Mouse (Mus musculus) urinary bladder, postnatal 10 days (tissue): Measurements from ENCODE around the gene Acrbp.

Source experiments
- DNase-seq: peaks from one replicate; pipeline ENCODE4 v3.0.0; 2022; ENCODE audit warnings: low spot score

Acrbp gene

DNA sequence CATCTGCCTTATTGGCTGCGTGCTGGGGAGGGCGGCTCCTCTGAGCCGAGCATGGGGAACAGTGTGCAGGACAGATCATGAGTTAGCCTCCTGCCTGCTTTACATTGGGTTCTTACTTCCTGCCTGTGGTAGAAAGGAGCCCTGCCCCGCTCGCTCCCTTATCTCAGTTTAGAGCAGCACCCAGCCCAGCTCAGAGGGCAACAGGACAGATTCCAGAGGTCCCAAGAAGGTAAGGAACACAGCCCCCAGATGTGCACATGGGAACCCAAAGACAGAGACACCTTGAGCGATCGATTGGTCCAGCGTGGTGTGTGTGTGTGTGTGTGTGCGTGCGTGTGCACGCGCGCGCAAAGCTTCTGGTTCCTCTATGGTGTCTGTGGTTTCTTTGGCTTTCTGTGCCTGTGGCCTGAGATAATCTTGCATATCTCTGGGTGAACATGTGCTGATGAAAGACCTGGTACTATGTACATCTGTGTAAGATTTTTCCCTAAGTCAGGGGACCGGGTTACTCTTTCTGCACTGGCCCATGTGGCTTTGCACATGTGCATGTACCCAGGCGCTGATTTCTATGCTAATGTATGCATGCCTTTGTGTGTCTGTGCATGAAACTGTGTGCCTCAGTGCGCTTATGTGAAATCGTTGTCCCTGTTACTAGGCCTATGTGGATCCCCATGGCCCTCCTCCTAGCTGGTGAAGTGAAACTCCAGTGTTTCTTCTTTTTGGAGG, 21.8 kb downstream of the Acrbp start:
- DNase-seq = no peak

DNA sequence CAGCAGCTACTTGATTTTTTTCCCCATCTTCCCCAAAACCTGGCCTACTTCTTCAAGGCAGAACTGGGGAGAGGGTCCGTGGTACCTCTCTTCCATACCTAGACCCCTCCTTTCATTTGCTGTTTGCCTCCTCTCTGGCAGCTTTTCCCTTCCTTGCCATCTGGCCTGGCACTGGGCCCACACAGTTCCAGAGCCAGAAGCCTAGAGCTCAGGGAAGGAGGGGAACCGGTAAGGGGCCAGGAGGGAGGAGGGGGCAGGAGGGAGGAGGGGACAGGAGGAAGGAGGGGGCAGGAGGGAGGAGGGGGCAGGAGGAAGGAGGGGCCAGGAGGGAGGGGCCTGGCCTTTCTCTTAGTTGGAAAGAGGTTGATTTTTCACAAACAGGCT, 22.4 kb downstream of the Acrbp start:
- DNase-seq = no peak

DNA sequence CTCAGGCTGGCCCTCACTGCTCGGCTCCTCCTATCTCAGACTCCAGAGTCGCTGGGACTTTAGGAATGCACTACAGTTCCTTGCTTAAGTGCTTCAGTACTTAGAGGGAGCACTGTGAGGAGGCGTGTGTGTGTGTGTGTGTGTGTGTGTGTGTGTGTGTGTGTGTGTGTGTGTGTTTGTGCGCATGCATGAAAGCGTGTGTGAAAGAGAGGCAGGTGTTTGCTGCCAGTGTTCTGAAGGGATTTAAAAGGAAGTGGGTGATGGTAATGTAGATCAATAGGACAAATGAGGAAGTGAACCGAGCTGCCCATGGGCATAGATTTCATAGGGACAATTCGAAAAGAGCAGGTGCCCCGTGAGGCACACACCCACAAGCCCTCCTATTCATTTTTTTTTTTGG, 24.3 kb downstream of the Acrbp start:
- DNase-seq = no peak

DNA sequence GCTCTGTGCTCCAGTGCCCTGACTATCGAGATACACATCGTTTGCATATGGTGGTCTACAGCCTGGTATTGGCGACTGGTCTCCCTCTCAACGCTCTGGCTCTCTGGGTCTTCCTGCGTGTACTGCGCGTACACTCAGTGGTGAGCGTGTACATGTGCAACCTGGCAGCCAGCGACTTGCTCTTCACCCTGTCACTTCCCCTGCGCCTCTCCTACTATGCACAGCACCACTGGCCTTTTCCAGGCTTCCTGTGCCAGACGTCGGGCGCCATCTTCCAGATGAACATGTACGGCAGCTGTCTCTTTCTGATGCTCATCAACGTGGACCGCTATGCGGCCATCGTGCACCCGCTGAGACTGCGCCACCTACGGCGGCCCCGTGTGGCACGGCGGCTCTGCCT, 31.9 kb downstream of the Acrbp start:
- no peak for DNase-seq

DNA sequence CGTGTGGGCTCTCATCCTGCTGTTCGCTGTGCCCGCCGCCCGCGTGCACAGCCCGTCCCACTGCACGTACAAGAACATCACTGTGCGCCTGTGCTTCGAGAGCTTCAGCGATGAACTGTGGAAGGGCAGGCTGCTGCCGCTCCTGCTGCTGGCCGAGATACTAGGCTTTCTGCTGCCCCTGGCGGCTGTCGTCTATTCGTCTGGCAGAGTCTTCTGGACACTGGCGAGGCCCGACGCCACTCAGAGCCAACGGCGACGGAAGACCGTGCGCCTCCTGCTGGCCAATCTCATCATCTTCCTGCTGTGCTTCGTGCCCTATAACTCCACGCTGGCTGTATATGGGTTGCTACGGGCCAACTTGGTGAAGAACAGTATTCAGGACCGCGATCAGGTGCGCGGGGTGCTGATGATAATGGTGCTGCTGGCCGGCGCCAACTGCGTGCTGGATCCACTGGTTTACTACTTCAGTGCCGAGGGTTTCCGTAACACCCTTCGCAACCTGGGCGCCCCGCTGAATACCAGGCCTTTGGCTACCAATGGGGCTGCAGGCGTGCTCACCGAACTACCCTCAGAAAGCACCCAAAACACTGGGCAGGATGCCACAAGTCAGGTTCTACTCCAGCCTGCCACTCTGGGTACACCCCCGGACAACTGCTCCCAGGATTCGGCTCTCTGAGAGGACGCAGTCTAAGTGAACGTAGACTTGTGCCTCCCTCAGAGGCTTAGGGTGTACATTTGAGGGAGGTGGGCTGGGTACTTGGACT, 32.5 kb downstream of the Acrbp start:
- DNase-seq = peak; percentile 68

DNA sequence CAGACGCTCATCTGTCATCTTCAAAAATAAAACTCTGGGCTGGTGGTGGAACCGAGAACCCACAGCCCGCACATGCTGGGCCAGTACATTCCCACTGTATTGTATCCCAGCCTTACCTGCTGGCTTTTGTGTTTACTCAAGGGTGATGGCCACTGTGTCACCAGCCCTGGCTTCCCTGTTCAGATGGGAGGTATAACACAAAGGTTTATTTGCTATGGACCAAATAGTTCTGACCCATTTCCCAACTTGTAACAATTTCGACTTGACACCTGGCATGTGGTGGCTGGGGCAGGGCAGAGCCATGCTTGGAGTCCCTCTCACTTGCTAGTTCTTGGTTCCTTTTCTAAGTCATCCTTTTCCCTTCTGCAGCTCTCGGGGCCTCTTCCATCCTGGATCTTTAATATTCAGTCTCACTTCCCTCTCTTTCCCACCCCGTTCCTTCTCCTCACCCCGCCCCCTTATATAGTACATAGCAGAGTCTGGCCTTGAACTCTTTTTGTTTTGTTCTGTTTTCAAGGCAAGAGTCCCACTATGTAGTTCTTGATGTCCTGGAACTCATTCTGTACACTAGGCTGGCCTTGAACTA, 33.4 kb downstream of the Acrbp start:
- DNase-seq = no peak

DNA sequence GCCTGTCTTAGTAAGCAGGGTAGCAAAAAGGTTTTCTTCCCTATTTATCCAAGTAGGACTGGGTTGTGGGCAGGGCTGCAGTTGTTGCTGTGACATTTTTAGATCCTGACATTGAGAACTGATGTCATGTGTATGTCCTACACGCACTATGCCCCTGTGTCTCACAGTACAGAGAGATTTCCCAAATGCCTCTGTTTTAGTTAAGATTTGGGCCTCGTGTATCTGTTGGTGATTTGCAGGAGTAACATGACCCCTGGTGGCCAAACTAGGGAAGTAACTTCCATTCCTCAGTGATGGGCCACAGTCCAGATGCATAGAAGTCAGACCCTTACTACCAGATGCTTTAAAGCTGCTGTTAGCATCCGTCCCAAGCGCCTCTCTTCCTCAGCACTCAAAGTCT, 34.9 kb downstream of the Acrbp start:
- DNase-seq = no peak

DNA sequence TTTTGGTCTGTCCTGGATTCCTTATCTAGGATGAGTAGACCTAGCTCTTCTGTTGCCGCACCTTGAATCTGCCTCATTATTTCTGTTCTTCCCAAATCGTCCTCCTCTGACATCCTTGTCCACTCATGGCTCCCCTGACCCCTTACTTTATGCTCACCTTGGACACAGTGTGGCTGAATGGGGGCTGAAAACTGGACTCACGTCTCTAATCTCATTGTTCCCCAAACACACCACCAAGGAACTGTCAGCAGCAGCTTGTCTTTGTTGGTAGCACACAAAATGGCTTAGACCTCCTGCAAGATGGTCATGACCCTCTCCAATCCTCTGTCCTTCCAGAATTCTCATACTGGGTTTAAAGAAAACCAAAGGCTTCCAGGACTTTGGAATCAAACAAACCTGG, 38.4 kb downstream of the Acrbp start:
- no peak for DNase-seq

DNA sequence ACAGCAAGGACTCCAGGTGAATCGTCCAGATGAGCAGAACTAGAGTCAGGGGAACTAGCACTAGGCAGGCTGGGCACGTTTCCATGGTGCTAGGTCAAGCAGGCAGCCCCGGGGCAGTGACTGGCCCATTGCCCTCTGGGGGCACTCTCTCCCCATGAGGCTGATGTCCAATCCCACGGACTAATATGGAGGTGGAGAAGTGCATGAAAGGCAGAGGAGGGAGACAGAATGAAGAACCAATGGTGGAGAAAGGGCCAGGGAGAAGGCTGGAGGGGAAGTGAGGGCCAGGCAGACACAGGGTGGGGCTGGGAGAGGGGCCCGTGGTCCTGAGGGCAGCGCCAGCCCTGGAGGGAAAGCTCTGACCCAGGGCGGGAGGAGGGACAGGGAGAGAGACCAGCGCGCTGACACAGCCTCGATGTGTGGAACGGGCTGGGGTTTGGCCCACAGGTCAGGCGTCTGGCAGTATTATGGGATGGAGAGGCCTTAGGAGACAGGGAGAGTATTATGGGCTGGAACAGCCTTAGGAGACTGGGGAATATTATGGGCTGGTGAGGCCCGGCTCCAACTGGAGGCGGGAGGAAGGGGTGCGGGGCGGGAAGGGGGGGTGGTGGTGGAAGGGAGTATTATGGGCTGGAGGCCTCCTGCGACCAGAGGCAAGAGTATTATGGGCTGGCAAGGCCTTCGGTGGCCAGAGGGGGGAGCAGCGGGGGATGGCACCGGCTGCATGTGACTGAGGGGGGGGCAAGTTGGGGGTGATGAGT, 39.3 kb downstream of the Acrbp start:
- peak; percentile 38 for DNase-seq

DNA sequence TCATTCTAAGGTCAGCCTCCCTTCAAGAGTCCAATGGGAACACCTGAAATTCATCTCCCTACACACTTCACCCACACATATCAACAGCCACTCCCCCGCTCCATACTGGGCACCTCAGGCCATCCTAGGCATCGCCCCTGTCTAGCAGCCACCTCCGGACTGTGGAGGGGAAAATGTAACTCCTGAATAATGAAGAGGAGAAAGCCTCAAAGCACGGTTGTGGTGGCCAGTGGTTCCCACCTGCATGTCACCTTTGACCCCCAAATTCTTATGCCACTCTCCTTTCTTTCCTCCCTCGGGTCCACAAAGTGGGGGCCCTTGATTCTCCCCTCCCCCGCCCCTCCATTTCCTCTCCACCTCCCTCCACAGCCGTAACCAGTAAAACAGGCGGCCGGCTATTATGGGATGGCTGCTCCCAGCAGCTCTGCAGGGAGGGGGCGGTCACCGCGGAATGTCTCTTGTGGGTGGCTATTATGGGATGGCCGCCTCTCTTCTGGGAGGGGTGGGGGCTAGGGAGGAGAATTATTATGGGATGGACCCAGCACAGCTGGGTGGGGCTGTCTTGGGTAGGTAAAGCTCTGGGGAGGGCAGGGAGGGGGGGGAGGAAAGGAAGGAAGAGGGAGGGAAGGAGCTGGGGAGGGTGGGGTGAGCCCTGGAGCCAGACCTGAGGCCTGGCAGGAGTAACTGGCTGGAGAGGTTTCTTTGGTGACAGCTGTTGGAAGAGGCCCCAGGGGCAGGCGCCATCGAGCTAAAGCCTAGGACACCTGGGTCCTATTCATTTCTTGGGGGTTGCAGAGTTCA, 40.2 kb downstream of the Acrbp start:
- DNase-seq = peak; percentile 41

DNA sequence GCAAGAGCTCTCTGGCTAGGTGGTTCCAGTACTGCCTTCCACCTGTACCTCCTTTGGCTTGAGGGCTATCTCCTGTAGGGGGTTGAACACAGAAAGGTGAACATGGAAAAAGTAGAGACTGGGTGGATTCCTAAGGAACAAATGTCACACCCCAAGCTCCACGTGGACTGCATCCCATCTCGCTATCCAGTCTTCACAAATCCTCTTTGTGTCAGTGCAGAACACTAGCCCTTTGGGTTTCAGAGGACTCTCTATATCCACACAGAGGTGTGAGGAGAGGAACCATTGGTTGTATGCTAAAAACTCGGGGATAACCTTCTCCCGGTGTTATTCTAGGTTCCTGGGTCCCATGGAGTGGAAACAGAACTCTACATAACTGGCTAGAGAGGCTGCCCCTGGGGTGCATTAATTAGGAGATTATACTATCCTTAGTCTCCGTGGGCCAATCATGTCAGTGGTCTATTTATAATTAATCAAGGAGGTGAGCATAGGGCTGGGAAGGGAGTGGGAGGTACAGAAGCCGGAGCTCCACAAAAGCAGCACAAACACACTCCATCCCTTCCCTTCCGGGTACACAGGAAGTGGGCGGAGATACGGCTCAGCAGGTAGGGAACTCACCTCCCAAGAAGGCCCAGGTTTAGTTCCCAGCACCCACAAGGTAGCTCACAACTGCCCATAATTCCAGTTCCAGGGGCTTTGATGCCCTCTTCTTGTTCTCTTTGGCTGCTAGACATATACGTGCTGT, 41.0 kb downstream of the Acrbp start:
- no peak for DNase-seq

DNA sequence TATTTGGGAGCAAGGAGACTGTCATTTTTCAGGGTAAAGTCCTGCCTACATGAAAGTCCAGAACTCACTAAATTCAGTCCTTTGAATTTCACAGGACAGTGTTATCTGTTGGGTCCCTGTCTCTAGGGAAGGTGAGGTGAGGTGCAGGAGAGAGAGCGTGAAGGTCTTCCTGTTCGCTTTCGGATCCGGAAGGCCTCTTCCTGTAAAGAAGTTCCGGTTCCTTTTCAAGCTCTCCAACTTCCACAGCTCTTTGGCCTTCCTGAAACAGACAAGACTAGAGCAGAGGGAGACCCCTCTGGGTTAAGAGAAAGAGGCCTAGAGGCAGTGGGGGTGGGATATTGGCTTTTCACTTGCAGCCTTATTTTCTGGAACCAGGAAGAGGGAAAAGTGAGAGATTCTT, 42.9 kb downstream of the Acrbp start:
- DNase-seq = no peak

DNA sequence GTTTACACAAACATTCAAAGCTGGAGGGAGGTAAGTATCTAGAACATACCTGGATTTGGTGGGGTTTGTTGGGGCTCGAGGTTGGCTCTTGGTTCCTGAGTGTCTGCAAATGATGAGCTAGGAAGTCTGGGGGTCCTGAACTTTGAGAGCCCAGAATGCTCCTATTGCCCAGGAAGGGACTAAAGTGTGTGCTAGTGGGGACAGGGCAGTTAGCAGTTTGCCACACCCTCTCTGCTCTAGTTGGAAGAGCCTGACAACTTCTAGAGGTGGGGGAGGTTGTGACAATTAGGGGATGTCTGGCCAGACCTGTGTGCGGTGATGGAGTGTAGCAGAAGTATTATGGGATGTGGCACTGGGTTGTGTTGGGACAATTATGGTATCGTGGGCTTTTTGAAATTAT, 45.4 kb downstream of the Acrbp start:
- no peak for DNase-seq

DNA sequence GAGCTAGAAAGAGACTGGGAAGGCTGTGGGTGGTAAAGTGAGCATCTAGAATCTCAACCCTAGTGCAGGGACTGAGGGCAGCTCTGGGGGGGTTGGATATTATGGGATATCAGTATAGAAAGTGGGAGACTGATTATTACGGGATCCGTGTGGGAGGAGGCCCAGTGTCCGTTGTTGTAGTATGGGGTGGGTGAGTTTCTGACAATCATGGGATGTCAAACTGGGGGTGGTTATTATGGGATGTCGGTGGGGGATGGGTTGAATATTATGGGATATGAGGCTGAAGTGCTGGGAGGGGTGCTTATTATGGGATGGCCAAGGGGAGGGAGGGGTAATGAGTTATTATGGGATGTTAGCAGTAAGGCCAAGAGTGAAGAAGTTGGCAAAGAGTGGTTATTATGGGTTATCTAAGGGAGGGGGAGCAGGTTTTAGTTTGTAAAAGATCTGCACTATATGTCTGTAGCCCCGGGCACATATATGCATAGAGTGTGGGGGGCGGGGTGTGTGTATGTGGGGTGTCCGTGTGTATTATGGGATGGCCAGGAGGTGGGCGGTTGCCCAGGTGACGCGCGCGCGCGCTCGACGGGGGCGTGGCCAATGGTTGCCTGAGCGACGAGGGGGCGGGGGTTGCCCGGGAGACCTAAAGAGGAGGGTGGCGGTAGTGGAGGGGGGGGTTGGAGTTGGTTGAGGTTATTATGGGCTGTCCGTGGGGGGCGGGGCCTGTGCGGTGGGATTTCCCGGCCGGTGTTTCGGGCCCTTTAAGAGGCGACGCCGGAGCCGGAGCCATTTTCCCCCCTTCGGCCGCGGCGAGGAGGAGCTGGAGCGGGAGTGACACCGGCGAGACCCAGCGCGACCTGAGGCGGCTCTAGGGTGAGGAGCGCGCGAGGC, 46.1 kb downstream of the Acrbp start, which contains the start of gene Chd4:
TSS of gene Chd4 (plus strand) at position 591 of the 888 bp plus-strand sequence.
- peak; percentile 83 for DNase-seq

DNA sequence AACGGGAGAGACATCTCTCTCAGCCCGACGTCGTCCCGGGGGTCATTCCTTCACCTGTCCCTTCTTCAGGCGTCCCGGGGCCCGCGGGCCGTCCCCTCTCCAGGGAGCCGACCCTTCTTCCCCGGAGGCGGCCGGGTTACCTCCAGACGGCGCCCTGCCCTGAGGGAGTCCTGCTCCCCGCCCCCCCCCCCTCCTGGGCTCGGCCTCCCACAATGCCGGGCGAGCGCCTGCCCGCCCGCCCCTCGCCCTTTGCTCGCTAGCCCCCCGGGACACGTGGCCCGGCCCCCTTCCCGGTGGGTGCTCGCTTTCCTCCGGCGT, 46.7 kb downstream of the Acrbp start:
- no peak for DNase-seq

DNA sequence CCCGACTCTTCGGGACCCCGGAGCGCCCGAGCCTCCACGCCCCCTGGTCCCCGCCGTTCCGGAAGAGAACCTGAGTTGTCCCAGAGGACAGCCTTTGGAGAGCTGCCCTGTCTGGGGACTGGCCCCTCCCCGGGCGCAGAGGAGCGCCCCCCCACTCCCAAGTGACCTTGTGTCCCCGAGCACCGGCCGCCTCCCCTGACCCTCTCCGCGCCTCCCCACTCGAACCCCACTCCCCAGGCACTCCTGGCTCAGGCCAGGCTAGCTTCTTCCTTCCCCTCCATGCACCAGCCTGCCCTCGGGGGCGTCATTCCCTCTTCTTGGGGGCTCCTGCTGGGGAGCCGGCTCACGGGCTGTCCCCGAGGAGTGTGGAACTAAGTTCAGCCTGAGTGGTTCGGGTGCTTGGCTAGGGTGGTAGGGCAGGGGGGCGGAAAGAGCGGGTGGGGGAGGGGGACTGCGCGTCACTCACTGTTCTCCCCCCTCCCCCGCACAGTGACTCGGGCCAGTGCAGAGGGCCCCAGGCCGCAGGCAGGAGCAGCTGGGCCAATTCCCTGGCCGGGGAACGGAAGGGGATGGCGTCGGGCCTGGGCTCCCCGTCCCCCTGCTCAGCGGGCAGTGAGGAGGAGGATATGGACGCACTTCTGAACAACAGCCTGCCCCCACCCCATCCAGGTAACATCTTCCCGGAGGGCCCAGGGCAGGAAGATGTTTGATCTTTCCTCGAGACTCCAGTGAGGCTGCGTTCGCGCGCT, 47.3 kb downstream of the Acrbp start:
- DNase-seq = no peak

DNA sequence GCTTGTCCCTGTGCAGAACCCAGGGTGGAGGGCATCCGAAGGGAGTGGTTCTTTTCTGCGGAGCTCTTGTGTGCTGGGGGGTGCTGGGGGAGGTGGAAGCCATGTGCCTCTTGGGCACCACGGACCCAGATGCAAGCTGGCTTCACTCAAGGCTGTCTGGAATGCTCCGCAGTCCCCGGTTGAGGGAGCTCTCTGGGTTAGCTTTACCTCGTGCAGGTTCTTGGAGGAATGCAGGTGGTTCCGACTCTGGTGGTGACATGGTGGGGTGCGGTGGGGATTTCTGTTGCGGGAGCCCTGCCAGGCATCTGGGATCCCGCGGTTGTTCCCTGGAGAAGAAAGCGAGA, 47.8 kb downstream of the Acrbp start:
- no peak for DNase-seq

DNA sequence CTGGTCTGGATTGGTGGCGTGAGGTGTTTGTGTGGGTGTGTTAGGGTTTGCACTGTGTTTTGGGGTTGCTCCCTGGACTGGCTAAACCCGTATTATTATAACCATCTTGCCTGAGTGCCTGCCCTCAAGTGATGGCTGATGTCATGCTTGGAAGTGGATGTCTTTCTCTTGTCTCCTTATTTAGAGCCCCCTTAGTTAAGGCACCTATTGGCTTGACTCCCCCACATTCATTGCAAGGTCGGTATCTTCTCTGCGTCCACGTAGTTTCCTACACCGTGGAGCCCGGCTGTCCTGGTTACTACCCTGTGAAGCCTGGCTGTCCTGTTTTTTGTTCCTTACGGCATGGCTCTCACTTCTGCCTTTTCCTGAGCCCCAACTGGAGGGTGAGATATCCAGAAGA, 48.5 kb downstream of the Acrbp start:
- DNase-seq = no peak

DNA sequence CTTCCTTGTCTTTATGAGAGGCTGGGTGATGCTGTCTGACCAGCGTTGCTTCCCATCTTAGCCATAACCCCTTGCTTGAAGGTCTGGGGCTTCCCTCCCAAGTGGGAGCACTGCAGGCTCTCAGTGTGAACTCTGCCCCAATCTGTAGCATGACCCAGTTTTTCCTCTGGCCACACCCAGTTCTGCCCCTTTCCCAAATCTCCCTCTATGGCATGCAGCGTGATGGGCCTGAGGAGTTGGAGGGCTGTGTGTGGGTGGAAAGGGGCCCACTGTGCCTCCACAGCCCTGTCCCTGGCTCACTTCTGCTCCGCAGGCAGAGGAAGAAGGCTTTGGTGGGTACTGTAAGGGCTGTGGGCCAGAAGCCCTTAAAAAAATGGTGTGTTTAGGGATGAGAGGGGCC, 49.0 kb downstream of the Acrbp start:
- no peak for DNase-seq
